Mouse (Mus musculus) cerebral cortex, adult 2 months (tissue): ENCODE measurements around the gene Glul.

Experiments used
- WGBS: fragments of 180-500 bp; shearing (Covaris S2); methylation state at CpG from one replicate; pipeline ENCODE4 v1.1.7; 2018; 5-methylcytosine and 5-hydroxymethylcytosine counted together

Gene Glul

DNA sequence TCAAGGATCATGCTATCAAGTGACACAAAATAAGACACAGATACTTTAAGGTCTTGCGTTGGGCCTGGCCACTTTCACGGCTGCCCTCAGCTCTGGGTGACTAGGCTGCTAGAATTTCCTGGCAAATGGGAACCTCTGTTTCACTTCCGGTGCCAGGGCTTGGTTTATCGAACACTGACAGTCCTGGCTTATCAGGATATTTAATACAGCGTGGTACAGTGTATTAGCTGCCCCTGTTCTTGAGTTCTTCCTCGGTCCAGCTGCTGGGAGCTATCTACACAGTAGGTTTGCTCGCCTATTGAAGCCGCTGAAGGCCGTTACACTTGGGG is 10.2 kb downstream of the Glul start:
- 73% methylated on average over 9 of the region's 9 CpGs for WGBS

DNA sequence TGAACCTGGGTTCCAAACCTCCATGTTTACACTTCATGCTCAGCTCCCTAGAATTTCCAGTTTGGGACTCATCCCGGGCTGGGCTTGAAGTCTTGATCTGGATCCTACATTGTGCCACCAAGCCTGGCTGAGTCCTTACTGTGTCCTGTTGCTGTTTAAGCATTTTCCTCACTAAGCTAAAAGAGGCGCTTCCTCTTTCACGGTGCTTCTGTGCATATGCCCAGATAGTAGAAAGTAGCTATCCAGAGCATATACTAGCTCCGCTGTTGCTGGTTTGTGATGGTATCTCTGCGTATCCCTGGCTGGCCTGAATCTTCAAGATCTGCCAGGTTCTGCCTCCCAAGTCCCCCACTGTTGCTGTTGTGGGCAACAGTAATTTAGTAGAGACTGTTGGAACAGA is 10.7 kb downstream of the Glul start:
- WGBS = 54% methylated on average over 5 of the region's 5 CpGs

DNA sequence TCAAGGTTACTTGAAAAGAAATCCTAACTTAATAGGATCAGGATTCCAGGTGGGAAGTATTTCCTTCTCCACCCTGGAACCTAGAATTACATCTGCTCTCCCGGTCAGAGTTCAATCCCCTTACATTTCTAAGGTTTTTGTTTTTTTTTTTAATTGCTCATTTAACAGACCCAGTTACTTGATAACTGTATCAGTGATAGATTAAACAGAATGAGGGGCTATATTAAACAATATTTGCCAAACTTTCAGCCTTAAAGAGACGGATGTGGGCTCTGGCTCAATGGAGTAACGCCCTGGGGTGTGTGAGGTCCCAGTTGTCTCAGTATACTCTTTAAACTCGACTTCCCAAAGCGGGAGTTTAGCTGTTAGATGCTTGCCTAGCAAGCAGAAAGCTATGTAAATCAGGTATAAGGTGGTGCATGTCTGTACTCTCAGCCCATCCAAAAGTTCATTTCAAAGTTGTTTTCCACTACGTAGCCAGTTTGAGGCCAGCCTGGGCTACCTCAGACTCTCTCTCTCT is 11.6 kb downstream of the Glul start:
- 80% methylated on average over 6 of the region's 6 CpGs for WGBS

DNA sequence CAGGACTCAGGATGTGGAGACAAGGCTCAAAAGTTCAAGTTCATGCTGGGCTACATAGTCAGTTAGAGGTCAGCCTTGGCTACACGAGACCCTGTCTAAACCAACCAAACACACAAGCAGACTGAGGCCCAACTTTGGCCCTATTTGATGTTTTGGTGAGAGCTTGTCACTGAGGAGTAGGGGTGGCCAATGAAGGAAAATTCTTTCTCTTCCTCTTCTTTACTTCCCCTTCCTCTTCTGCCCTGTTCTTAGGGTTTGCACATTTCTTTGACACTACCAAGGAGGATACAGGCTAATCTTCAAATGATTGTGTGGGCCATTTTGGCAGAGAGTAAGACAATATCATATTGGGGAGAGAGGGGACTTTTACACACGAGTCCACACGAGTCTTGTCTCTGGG is 14.1 kb downstream of the Glul start:
- WGBS = 58% methylated on average over 3 of the region's 3 CpGs

DNA sequence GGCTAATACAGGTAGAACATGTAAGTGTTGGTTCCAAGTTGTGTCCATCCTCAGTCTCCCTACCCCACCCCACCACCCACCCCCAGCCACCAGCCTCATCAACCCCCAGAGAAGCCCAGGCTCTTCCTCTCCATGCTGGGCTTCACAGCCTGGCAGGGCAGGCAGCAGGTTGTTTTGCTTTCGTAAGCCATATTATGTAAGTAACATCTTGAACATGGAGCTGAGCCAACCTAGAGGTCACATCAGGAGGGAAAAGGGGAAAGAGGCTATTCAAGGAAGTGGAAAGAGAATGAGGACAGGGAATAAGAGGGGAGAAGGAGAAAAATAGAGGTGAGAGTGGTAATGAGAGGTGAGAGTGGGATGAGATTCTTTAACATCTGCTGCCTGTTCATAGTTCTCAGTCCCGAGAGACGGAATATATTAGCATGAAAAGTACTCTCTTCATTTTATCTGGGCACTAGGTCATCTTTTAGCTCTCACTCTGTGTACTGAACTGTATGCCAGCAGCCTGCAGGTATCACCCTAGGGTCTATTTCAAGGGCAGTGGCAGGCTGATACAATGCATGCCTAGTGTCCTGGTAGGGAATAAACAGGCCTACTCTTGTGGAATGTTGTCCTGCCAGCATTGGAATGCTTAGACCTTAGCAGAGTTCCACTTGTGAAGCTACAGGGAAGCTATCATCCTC is 18.9 kb downstream of the Glul start:
- 35% methylated on average over 3 of the region's 3 CpGs for WGBS

DNA sequence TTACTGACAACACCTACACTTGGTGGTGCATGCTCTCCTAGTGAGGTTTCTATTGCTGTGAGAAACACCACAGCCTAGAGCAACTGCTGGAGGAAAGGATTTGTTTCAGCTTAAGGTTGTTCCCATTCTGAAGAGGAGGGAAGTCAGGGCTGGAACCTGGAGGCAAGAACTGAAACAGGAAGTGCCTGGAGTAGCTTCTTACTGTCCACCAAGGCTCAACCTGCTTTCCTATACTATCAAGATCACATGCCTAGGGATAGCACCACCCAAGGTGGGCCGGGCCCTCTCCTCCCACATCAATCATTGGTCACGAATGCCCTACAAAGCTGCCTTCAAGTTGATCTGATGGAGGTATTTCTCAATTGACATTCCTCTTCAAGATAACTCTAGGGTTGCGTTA is 21.9 kb downstream of the Glul start:
- 98% methylated on average over 3 of the region's 3 CpGs for WGBS

DNA sequence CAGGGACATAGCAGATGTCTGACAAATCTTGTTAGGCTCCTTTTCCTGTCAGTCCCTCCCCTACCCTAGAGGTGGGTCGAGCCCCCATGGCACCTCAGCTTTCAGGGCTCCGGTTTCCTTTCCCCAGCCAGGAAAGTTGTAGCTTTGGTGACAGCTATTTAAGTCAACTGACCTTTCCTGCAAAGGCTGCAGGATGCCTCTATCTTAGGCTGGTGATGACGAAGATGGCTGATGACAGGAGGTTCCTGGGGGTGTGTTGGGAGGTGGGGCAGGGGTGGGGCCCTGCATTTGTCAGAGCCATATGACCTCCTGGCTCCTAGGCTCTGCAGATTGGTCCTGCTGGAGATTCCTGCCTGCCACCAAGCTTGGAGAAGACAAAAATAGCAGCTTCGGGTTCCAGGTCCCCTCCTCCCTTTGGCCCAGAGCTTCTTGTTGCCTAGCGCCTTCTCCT is 22.9 kb downstream of the Glul start:
- 74% methylated on average over 5 of the region's 5 CpGs for WGBS

DNA sequence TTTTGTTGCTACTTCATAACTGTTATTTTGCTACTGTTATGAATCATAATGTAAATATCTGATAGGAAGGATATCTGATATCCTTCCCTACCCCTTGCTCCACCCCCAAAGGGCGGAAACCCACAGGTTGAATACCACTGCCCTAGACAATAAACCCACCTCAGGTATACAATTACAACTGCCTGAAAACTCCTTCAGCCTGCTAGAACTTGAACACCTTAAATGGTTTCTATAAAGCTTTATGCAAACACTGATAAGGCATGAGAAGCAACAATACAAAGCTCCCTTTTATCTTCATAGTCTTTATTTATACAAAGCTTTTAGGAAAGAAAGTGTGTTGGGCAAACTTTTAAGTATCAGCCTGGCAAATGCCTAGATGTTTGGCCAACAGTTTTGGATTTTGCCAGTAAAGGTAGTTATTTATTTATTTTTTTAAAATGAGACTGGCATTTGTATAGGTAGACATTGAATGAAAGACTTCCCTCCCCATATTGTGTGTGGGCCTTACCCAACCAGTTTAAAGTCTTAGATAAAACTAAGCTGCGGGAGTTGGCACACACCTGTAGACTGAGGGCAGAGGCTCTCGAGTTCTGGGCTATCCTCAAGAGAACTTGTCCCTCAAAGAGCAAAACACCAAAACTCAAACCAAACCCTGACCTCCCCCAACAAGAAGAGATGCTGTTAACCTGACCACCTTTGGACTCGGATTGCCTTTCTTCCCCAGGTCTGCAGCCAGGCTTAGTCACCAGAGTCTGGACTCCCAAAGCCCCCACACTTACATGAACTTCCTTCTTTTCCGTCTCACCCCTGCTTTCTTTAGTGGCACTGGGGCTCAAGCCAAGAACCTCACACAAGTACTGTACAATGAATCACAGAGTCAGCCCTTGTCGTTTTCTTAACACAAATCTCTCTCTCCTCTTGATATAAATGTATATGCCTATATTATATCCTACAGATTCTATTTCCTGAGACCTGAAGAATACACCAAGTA is 24.9 kb downstream of the Glul start:
- 78% methylated on average over 6 of the region's 6 CpGs for WGBS

DNA sequence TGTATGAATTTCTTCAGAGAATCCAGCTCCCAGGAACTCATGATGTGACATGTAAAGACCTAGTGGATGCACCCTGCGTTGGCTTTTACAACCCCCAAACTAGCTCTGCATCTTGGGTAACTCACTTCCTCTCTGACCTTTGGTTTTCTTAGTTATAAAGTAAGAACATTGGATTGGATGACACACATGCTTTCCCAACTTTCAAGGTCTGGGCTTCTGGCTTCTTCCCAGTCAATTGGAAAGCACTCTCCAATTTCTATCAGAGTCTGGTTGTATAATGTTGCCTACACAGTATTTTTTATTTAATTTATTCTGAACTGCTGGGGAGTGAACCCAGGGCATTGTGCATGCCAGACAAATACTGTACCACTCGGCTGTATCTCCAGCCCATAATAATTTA is 30.7 kb downstream of the Glul start:
- WGBS = 80% methylated on average over 2 of the region's 2 CpGs

DNA sequence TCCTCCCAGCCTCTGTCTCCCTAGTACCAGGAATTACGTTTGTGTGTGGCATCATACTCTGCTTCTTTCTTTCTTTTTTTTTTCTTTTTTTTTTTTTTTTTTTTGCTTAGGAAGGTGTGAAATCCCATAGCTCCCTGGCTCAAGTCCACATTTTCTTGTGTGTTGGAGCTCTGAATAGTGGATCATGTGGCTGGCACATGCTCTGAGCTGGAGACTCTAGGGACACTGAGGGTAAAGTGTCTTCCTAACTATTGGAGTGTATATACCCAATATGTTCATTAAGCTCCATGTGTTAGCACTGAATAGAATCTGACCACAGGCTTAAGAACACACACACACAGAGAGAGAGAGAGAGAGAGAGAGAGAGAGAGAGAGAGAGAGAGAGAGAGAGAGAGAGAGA is 34.0 kb downstream of the Glul start:
- 31% methylated on average over 1 of the region's 1 CpGs for WGBS

DNA sequence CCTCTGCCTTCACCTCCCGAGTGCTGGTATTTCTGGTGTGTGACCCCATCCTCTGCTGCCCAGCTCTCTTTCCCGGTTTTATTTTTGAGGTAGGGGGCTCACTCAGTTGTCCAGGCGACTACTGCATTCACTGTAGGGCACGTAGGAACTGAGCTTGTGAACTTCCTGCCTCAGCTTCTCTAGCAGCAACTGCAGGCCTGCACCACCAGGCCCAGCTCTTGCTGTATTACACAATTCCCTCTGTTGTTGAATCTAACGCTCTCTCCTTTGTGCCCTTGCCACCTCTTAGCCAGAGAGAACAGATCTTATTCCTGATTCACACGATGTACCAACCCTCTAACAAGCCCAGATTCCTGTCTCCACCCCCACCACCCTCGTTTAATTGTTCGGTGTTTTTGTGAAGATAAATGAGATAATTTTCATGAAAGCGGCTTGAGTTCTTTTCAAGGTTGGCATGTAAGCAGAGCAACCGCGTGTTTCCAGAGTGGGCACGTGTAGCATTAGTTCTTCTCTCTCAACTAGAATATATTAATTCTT is 36.2 kb downstream of the Glul start:
- WGBS = 62% methylated on average over 12 of the region's 12 CpGs

DNA sequence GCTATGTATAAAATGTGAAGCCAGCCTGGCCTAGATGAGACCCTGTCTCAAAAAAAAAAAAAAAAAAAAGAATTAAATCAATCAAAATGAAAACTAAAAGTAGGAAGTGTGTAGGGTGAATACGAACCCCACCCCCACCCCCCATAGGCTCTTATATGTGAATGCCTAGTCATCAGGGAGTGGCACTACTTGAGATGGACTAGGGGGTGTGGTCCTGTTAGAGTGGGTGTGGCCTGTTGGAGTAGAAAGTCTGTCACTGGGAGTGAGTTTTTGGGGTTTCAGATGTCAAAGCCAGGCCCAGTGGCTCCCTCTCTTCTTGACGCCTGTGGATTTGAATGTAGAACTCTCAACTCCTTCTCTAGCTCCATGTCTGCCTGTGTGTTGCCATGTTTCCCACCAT is 37.3 kb downstream of the Glul start:
- WGBS = 98% methylated on average over 2 of the region's 2 CpGs

DNA sequence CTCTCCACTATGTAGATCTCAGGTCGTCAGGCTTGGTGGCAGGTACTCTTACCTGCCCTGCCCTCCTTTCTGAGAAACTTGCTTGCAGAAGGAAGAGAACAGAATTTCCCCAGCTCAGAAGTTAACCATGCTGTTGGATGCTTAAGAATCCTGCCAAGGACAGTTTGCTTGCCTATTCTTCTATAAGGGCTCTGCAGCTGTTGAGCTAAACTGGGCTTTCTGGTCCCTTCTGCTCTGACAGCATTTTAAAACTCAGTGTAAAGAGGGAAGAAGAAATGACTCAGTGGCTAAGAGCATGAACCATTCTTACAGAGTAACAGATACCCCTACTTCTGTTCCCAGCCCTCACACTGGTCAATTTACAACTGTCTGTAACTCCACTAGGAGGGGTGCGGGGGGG is 41.2 kb downstream of the Glul start:
- 70% methylated on average over 2 of the region's 2 CpGs for WGBS

DNA sequence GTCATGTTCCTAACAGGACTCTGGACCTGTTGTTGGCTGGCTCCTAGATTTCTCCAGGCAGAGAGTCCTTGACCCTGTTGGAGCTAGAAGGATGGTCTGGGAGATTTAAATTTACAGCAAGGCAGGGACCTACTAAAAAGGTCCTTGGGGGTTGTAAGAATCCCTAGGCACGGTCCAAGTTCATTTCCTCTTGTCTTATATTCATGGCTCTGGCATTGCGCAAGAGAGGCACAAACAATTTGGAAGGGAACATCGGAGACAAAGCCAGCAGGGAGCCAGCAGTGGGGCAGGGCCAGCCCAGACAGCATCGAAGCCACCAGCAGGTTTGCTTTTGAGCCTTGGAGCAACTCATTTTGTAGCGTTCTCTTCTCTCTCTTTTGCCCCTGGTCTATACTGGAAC is 45.4 kb downstream of the Glul start:
- WGBS = 78% methylated on average over 5 of the region's 5 CpGs

DNA sequence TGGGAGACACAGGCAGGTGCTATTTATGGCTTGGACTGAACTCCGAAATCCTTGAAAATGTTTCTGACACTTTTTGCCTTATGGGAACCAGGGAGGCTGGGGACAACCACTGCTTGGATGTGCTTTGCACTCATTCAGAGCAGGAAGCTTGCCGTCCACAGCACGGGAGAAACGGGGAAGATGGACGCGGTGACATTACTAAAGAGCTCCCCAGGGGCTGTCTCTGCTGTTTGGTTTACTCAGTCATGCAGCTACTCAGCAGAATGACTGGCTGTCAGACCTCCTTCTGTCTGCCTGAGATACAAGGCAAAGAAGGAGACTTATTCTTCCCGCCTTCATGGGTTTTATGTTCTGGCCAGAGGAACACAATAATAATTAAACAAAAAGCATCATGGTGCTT is 47.2 kb downstream of the Glul start:
- WGBS = 52% methylated on average over 7 of the region's 7 CpGs

DNA sequence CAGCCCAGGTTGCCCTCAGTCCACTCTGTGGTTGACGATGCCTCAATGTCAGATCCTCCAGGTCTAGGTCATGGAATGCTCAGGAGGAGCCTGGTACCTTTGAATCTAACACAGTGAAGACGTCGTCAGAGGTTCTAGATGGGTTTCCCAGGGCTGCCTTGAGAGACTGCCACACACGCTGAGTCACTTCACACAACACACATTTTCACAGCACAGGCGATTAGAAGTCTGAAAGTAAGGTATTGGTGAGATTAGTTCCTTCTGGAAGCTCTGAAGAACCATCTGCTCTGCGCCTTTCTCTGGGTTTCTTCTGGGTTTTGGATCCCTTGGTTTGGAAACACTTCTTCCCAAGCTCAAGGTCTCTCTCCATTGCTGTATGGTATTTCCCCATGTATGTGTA is 48.1 kb downstream of the Glul start:
- 72% methylated on average over 6 of the region's 6 CpGs for WGBS

DNA sequence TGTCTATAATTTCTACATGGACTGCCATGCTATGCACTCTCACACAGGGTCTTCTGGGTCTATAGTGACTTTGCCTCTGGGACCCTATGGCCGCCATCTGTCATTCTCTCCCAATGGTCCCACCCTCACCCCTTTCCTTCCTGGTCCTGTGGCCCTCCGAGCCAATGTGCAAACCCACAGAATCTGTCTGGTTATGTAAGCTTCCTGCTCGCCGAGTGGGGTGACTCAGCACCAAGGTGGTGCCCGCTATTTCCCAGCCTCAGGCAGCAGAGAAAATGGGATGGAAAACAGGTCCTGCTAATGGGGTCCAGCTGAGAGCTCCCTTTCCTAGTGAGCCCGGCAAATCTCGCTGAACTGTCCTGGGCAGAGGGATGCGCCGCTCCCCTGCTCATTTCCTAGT is 53.5 kb downstream of the Glul start:
- 73% methylated on average over 9 of the region's 9 CpGs for WGBS

DNA sequence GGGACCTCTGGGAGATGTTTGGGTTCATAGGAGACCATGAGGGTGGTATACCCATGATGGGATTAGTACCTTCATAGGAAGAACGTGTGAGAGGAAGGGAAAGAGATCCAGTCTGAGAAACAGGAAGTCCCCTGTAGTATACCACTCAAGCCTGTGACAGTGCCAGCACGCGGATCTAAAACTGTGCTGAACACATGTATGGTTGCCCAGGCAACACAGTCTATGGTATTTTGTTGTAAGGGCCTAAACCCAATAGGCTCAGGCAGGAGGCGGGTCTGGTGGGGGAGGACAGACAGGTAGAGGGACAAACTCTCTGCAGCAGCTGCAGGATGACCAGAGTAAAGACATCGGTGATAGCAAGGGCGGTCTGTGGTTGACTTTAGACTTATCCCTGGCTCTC is 54.1 kb downstream of the Glul start:
- WGBS = 61% methylated on average over 6 of the region's 6 CpGs

DNA sequence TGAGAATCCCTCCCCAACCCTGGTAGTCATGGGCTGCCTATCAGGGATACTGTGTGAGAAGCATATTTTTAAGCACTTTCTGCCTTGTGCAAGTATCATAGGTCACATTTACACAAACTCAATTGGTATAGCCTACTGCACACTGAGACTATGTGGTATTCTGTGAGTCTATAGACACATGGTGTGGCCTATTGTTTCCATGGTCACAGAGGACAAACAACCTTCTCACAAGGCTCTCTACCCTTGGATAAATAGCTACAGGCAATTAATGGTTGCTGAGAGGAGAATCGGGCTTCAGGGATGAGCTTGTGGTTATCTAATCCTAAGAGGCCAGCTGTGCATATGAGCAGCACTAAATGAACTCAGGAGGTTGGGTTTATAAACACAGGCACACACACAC is 58.1 kb downstream of the Glul start:
- 48% methylated on average over 1 of the region's 1 CpGs for WGBS
